Mouse (Mus musculus) cerebellum, adult 2 months (tissue): ENCODE results near the gene Spint2.

Source experiments
- CTCF ChIP-seq: fragments of 200-500 bp; IDR thresholded peaks from 2 replicates; pipeline ENCODE4 v1.5.1; 2011; ENCODE audit warnings: low read depth, mild to moderate bottlenecking, control low read depth, low read length, moderate library complexity, borderline replicate concordance; ENCODE audit not compliant: insufficient read depth
- POLR2A ChIP-seq: fragments of 200-500 bp; IDR thresholded peaks from 2 replicates; pipeline ENCODE4 v1.6.1; 2011; ENCODE audit warnings: low read length, control low read depth, borderline replicate concordance; ENCODE audit not compliant: insufficient read depth

DNA sequence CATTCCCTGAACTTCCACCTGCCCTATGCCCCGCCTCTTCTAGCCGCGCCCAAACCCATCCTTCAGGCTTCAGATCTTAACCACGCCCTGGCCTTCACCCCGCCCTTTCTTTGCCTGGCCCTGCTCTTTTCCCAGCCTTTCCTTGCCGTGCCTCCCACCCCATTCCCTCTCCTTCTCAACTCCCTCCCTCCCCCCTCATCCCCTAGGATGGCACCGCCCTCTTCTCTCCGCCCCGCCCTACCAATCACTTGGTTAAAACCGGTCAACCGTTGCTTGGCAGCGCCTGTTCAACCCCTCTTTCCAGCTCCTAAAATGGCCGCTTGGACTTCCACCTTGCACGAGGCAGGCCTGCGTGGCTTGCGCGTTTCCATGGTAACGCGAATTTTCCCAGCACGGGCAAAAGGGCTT, 68.0 kb downstream of the Spint2 start, which contains the start of gene Catsperg1:
- TF ChIP-seq CTCF (no peak), POLR2A (no peak)
